Mouse (Mus musculus): Measurements from ENCODE around the gene Cactin. TPM values are rescaled to one million over a fixed set of nuclear protein-coding genes. Genes with fewer than 3 reads are reported as not detected.

The Cactin gene
- polyA plus RNA-seq, 1 experiment, result 48.1 TPM

- Histone ChIP-seq H3K27me3 (ENCODE audit: control insufficient read depth, insufficient read depth, insufficient read length) (no peaks in the 10 kb centered on the region), H3ac (ENCODE audit: control insufficient read depth, insufficient read length, low read depth) (no peak overlapping the region), H3K79me3 (ENCODE audit: low read depth) (peaks cover 51% of the 10 kb centered on the region), H3K79me2 (ENCODE audit: control insufficient read depth, insufficient read depth) (peaks cover 94% of the 10 kb centered on the region), H3K36me3 (ENCODE audit: control insufficient read depth, insufficient read depth) (no peaks in the 10 kb centered on the region), H3K4me3 (ENCODE audit: insufficient read depth, poor library complexity, severe bottlenecking) (no peak overlapping the region)
- TF ChIP-seq MYOG (IDR thresholded peaks at IDR 0.05; ENCODE audit: control insufficient read depth, extremely low read depth, insufficient read length), result no peak
- no peak for TF ChIP-seq MAX (IDR thresholded peaks at IDR 0.05)
- TF ChIP-seq CTCF (IDR thresholded peaks at IDR 0.05; ENCODE audit: control insufficient read depth, insufficient read depth, insufficient read length), result no peak
- no peak for TF ChIP-seq MYOD1 (IDR thresholded peaks at IDR 0.05; ENCODE audit: control insufficient read depth, insufficient read length, low read depth)
- TF ChIP-seq USF1 (IDR thresholded peaks at IDR 0.05; ENCODE audit: low read depth), result no peak
- TF ChIP-seq FOSL1 (IDR thresholded peaks at IDR 0.05; ENCODE audit: insufficient read depth, low read length, poor library complexity, severe bottlenecking), result no peak
- TF ChIP-seq CEBPB (IDR thresholded peaks at IDR 0.05; ENCODE audit: low read depth), result no peak
Observed at GRCm38 (mm10) chr10:81298369-81299100, 22.4 kb upstream of the Cactin start.

DNA sequence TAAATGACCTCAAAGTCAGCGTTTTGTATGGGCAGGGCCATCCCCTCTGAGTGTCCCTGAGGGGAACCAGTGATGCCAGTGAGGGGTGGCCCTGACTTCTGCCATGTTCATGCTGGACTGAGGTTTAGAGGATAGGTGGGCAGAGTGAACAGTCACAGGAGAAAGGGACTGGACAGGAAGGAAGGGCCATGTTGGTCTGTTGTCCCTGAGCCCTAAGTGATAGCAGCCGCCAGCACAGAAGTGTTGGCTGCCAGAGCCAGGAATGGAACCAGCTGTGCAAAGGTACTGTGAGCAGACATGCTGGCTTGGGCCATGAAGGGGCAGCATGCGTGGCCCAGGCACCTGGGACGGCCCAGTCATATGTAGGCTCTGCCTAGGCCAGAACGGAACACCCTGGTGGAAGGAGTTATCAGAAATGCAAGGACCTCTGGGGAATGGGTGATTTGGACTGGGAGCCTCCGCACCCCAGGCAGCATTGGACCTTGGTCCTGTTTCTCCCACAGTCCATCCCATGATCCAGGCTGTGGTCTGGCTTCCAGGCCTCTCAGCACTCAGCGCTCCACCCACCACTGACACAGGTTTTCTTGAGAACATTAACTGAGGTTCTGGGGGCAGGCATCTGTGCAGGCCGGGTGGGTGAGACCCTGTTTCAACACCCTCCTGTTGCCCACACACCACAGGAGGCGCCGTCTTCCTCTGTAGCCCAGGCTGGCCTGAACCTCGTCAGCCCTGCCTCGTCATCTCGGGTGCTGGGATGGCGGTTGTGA is 21.1 kb upstream of the Cactin start:
- TF ChIP-seq CEBPB (IDR thresholded peaks at IDR 0.05; ENCODE audit: low read depth) (no peak), MYOG (IDR thresholded peaks at IDR 0.05; ENCODE audit: control insufficient read depth, extremely low read depth, insufficient read length) (no peak), CTCF (IDR thresholded peaks at IDR 0.05; ENCODE audit: control insufficient read depth, insufficient read depth, insufficient read length) (no peak), MAX (IDR thresholded peaks at IDR 0.05) (no peak), FOSL1 (IDR thresholded peaks at IDR 0.05; ENCODE audit: insufficient read depth, low read length, poor library complexity, severe bottlenecking) (no peak), MYOD1 (IDR thresholded peaks at IDR 0.05; ENCODE audit: control insufficient read depth, insufficient read length, low read depth) (no peak), USF1 (IDR thresholded peaks at IDR 0.05; ENCODE audit: low read depth) (no peak)
- Histone ChIP-seq H3K4me3 (ENCODE audit: insufficient read depth, poor library complexity, severe bottlenecking) (no peak overlapping the region), H3K79me3 (ENCODE audit: low read depth) (peaks cover 41% of the 10 kb centered on the region), H3K79me2 (ENCODE audit: control insufficient read depth, insufficient read depth) (peaks cover 93% of the 10 kb centered on the region), H3K27me3 (ENCODE audit: control insufficient read depth, insufficient read depth, insufficient read length) (no peaks in the 10 kb centered on the region), H3K36me3 (ENCODE audit: control insufficient read depth, insufficient read depth) (no peaks in the 10 kb centered on the region), H3ac (ENCODE audit: control insufficient read depth, insufficient read length, low read depth) (no peak overlapping the region)

DNA sequence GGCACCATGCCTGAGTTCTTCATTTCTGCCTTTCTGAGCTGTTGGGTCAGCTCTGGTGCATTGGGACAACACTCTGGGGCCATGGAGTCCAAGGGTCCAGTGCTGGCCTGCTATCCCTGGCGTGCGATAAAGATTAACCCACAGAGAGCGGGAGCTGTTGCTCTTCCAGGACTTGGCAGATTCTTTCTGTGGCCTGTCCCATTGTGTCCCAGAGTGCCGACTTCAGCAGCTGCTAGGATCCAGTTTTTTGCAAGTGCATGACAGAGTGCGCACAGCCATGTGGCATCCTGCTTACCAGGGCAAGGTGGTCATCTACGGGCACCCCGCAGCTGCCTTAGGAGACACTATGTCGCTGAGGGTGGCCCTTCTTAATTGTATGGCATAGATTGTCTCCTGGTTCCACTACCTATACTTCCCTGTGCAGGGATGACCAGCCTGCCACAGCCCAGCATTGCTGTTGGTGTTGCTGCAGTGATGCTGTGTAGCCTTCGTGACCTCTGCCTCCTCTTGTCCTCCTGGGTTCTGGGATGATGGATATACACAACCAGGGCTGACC is 20.5 kb upstream of the Cactin start:
- no peak overlapping the region for H3ac ChIP-seq (ENCODE audit: control insufficient read depth, insufficient read length, low read depth)
- H3K79me2 ChIP-seq (ENCODE audit: control insufficient read depth, insufficient read depth), result peaks cover 90% of the 10 kb centered on the region
- H3K4me3 ChIP-seq (ENCODE audit: insufficient read depth, poor library complexity, severe bottlenecking), result no peak overlapping the region
- H3K27me3 ChIP-seq (ENCODE audit: control insufficient read depth, insufficient read depth, insufficient read length), result no peaks in the 10 kb centered on the region
- peaks cover 39% of the 10 kb centered on the region for H3K79me3 ChIP-seq (ENCODE audit: low read depth)
- TF ChIP-seq MYOD1 (IDR thresholded peaks at IDR 0.05; ENCODE audit: control insufficient read depth, insufficient read length, low read depth), result no peak
- TF ChIP-seq MAX (IDR thresholded peaks at IDR 0.05), result no peak
- no peak for TF ChIP-seq MYOG (IDR thresholded peaks at IDR 0.05; ENCODE audit: control insufficient read depth, extremely low read depth, insufficient read length)
- no peak for TF ChIP-seq CTCF (IDR thresholded peaks at IDR 0.05; ENCODE audit: control insufficient read depth, insufficient read depth, insufficient read length)
- no peak for TF ChIP-seq USF1 (IDR thresholded peaks at IDR 0.05; ENCODE audit: low read depth)
- TF ChIP-seq FOSL1 (IDR thresholded peaks at IDR 0.05; ENCODE audit: insufficient read depth, low read length, poor library complexity, severe bottlenecking), result no peak
- TF ChIP-seq CEBPB (IDR thresholded peaks at IDR 0.05; ENCODE audit: low read depth), result no peak
- H3K36me3 ChIP-seq (ENCODE audit: control insufficient read depth, insufficient read depth), result no peaks in the 10 kb centered on the region

GRCm38 (mm10) chr10:81301321-81301720 is 19.6 kb upstream of the Cactin start:
- Histone ChIP-seq H3K79me3 (ENCODE audit: low read depth) (peaks cover 31% of the 10 kb centered on the region), H3K27me3 (ENCODE audit: control insufficient read depth, insufficient read depth, insufficient read length) (no peaks in the 10 kb centered on the region), H3K4me3 (ENCODE audit: insufficient read depth, poor library complexity, severe bottlenecking) (no peak overlapping the region), H3K36me3 (ENCODE audit: control insufficient read depth, insufficient read depth) (peaks cover 5% of the 10 kb centered on the region), H3ac (ENCODE audit: control insufficient read depth, insufficient read length, low read depth) (no peak overlapping the region), H3K79me2 (ENCODE audit: control insufficient read depth, insufficient read depth) (peaks cover 81% of the 10 kb centered on the region)
- no peak for TF ChIP-seq USF1 (IDR thresholded peaks at IDR 0.05; ENCODE audit: low read depth)
- TF ChIP-seq MYOG (IDR thresholded peaks at IDR 0.05; ENCODE audit: control insufficient read depth, extremely low read depth, insufficient read length), result no peak
- TF ChIP-seq MYOD1 (IDR thresholded peaks at IDR 0.05; ENCODE audit: control insufficient read depth, insufficient read length, low read depth), result no peak
- TF ChIP-seq MAX (IDR thresholded peaks at IDR 0.05), result no peak
- no peak for TF ChIP-seq CTCF (IDR thresholded peaks at IDR 0.05; ENCODE audit: control insufficient read depth, insufficient read depth, insufficient read length)
- TF ChIP-seq FOSL1 (IDR thresholded peaks at IDR 0.05; ENCODE audit: insufficient read depth, low read length, poor library complexity, severe bottlenecking), result no peak
- TF ChIP-seq CEBPB (IDR thresholded peaks at IDR 0.05; ENCODE audit: low read depth), result no peak

DNA sequence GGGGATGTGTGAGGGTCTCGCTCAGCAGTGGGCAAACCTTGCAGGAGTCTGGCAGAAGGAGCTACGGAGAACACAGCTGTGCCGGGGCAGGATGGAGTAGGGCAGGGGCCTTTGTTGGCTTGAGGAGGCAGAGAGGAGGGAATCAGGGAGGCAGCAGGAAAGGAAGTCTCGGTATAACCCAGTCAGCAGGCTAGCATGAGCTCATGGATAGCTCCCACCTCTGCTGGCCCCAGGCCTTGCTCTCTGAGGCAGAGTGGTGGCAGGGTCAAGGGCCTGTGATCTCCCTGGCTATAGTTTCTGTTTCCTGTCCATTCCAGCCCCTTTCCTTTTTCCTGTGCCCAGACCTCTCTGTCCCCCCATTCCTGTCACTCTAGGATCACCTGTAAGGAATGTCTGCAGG is 18.6 kb upstream of the Cactin start:
- H3ac ChIP-seq (ENCODE audit: control insufficient read depth, insufficient read length, low read depth), result no peak overlapping the region
- TF ChIP-seq CEBPB (IDR thresholded peaks at IDR 0.05; ENCODE audit: low read depth) (no peak), USF1 (IDR thresholded peaks at IDR 0.05; ENCODE audit: low read depth) (no peak), MAX (IDR thresholded peaks at IDR 0.05) (no peak), CTCF (IDR thresholded peaks at IDR 0.05; ENCODE audit: control insufficient read depth, insufficient read depth, insufficient read length) (no peak), FOSL1 (IDR thresholded peaks at IDR 0.05; ENCODE audit: insufficient read depth, low read length, poor library complexity, severe bottlenecking) (no peak), MYOG (IDR thresholded peaks at IDR 0.05; ENCODE audit: control insufficient read depth, extremely low read depth, insufficient read length) (no peak), MYOD1 (IDR thresholded peaks at IDR 0.05; ENCODE audit: control insufficient read depth, insufficient read length, low read depth) (no peak)
- H3K79me2 ChIP-seq (ENCODE audit: control insufficient read depth, insufficient read depth), result peaks cover 72% of the 10 kb centered on the region
- no peaks in the 10 kb centered on the region for H3K27me3 ChIP-seq (ENCODE audit: control insufficient read depth, insufficient read depth, insufficient read length)
- H3K36me3 ChIP-seq (ENCODE audit: control insufficient read depth, insufficient read depth), result peaks cover 15% of the 10 kb centered on the region
- H3K79me3 ChIP-seq (ENCODE audit: low read depth), result peaks cover 23% of the 10 kb centered on the region
- no peak overlapping the region for H3K4me3 ChIP-seq (ENCODE audit: insufficient read depth, poor library complexity, severe bottlenecking)
